Mouse (Mus musculus) monocyte, adult 2 months (primary cell): ENCODE data around the gene 9530077C05Rik.
"Not testable (repeated sequence)": the region's sequence is repeated elsewhere in the genome, so short reads cannot be mapped to it uniquely, and the experiment has no call there.

Experiments
- DNase-seq, 2 experiments: peaks; one replicate each; pipeline ENCODE4 v3.0.0; 2022; ENCODE audit warnings: low spot score in 2 of 2, low read depth in 1 of 2

Gene 9530077C05Rik

DNA sequence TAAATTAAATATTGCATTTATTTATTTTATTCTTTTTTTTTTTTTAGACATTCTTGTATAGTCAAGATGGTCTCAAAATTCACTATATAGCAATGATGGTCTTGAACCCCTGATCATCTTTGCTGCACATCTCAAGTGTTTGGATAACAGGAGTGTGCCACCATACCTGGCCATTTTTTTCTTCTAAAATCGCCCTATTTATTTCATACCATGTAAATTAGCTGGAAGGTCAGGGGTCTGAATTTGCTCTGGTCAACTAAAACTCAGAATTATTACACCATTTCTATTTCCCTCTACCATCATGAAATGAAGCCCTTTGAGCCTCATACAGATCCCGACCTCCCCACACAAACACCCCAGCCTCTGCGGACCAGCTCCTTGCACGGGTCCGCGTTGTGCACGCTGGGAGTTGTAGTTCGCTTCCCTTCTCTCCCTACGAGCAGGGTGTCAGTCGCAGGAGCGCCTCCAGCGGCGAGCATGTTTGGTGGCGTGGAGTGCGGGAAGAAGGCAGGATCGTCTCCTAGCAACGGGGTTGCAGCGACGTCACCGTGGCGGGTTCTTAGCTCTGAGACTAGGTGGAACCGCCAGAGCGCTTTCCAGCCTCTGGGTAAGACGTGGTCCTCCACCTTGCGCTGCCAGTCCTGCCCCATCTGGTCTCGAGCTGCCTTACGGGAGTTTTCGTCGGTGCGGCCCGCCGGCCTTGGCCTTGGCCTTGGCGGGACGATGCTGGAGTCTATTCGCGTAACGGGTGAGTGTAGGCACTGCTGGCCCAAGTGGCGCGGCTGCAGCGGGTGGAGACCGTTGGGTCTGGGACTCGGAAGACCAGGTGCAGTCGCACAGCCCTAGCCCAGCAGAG, at the start of gene 9530077C05Rik:
Gene 9530077C05Rik, plus strand, starts transcription at position 512 of the 856 bp plus-strand sequence.
- DNase-seq: peak; percentile 86 to 89

DNA sequence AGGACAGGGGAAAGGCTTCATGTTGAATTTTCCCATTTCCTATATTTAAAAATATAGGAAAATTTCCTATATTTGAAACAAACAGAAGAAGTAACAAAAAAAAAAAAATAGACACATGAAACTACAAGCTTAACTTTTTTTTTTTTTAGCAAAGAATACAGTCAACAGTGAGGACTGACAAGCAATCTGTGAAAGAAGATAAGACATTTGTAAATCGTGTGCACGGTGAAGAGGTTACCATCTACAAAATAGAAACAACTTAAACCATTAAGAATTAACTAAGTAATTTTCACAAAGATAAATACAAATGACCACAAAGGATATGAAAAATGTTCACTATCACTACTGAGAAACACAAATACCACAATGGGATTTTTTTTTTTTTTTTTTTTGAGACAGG, 45.1 kb upstream of the 9530077C05Rik start:
- no peak for DNase-seq

DNA sequence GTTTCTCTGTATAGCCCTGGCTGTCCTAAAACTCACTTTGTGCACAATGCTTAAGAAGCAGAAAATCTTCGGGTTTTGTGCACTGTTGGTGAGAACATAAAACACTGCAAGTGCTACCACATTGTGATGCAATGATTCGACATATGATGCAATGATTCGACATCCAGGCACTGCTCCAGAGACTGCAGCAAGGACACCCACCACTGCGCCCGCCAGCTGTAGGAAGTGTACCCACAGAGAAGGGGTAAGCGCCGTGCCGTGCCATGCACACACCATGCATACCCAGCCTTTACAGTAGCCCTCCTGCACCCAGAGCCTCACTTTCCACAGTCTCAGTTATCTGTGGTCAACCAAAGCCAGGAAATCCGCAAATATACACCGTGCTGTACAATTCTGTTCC, 44.7 kb upstream of the 9530077C05Rik start:
- DNase-seq: no peak

DNA sequence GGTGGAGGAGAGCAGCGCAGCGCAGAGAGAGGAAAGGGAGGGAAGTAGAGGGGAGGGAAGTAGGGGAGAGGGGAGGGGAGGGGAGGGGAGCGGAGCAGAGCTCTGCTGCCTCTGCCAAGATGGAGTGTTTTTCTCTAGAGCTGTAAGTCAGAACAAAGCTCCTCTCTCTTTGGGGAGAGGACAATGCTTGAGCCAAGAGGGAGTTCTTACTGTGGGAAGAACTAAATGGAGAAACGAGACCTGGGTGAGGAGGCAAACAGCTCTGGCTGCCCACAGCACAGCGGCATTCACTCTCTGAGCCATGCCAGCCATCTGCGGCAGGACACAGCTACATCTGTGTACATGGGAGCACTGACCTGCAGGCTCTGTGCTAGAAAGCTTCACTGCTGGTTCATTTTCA, 43.3 kb upstream of the 9530077C05Rik start:
- no peak for DNase-seq

DNA sequence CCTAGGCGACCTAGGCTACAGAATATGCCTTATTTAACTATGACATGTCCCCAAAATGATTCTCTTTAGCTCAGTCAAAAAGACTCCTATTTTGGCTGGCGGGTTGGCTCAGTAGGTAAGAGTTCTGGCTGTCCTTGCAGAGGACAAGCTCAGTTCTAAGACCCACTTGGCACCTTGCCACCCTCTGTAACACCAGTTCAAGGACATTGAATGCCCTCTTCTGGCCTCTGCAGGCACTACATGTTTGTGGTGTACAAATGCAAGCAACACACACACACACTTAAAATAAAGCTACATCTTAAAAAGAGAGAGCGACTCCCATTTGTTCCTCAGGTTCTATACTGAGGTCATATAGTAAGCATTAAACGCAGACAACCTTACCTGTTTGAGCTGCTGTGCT, 38.6 kb upstream of the 9530077C05Rik start:
- no peak for DNase-seq

DNA sequence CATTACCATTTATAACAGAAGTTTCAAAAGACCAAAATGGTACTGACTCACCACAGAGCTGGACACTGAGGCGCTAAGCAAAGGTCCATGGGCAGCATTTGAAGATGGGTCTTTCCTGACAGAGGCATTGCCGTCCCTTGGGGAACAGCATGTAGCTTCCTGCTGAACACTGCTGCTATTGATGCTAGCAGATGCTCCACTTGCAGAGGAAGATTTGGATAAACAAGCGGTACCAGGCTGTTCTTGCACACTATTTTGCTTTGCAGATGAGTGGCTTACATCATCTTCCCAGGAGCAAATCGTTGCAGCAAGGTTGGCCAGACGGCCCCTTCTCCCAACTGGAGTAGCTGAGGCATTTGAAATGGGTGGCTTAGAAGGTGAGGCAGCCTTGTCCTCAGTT, 35.2 kb upstream of the 9530077C05Rik start:
- DNase-seq: no peak

DNA sequence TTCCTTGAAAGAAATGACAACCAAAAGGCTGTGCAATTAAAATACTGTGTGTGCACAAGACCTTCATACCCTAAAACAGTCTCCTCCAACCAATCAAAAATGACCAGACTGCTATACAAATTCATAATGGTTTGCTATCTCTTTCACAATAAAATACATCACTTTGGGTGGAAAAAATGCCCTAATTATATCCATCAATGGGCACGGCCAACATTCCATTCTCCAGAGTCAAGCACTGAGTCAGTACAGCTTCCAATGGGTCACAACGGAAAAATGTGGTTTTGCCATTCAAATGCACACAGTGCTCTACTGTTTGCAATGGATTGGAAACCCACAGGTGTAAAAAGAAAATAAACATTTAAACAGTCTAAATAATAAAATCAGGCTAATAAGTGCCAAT, 25.4 kb upstream of the 9530077C05Rik start:
- no peak for DNase-seq

DNA sequence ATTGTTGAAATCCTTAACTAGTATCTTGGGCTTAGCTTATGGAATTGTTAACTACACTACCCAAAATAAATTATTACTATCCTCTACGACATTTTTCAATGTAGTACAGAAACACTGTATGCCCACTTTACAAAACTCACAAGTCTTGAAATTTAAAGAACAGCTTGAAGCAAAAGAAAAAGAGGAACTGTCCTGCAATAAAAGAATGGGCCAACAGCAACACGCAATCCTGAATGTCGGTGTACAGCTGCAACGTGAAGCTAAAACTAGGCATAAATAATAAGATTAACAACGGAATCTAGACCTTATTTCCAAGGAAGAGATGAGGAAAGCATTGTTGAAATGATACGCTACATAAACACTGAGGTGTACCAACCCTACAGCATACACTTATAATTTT, 23.4 kb upstream of the 9530077C05Rik start:
- no peak for DNase-seq

DNA sequence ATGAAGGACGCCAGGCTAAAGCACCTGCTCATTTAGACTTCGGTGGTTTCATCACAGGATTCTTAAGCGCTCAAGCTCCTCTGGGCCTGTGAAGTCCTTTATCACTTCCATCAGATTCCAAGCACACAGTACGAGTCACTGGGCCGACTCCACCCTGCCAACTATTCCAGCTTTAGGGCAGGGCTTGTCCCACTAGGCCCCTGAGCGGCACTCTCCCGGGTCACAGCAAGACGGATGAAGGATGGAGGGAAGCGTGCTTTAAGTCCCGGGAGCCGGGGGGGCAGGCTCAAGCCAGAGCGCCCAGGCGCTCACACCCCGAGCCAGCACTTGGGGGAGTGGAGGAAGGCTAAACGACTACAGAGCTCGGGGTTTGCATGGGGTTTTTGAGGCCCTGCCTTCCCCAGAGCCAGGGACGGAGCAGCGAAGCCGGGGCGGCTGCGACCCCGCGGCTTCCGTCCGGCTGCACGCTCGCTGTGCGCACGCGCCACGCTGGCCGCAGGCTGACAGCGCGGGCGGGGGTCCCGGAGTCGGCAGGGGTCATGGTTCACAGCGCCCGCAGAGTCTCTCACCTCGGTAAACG, 22.8 kb upstream of the 9530077C05Rik start:
- DNase-seq: no peak

DNA sequence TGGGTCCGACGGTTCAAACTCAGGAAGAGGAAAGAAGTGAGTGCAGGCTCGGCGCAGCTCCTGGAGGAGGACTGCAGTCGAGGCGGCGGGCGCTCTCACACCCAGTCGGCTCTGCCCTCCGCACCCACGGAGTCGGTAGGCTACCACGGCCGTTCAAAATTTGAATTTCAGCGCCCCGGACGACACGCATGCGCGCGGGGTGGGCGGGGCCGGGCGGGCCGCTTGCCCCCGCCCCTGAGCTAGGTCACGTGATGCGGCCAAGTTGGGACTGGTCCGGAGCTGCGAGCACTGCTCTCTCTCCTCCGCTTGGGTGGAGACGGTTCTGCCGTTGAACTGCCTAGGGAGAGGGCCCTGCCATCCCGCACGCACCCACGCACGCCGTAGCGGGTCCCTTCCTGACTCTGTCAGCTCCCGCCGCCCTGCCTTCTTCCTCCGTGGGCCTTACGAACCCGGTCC, 22.3 kb upstream of the 9530077C05Rik start, which contains the start of gene Anln:
Gene Anln, minus strand, starts transcription at position 168 of the 456 bp plus-strand sequence.
- DNase-seq: peak; percentile 71 to 82

DNA sequence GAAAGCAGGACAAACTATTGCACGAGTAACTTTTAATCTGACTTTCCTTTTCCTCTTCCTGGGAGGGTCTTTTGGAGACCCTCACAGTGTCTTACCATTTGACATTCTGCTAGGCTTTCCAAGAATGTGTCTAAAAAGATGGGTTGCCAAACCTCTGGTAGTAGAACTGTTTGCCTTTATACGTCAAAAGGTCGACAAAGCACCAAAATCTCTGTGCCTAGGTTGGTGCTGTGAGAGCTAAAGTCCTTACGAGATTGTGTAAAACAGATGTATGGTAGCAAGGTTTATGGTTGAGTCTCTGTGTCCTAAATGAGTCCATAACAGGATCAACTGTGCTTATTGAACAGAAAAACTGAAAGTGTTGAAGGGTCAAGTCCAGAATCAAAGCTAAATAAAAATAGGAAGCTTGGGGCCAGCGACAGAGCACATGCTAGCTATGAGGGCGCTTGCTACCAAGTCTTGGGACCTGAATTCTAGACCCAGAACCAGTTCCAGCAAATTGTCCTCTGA, 21.5 kb upstream of the 9530077C05Rik start:
- DNase-seq: no peak

DNA sequence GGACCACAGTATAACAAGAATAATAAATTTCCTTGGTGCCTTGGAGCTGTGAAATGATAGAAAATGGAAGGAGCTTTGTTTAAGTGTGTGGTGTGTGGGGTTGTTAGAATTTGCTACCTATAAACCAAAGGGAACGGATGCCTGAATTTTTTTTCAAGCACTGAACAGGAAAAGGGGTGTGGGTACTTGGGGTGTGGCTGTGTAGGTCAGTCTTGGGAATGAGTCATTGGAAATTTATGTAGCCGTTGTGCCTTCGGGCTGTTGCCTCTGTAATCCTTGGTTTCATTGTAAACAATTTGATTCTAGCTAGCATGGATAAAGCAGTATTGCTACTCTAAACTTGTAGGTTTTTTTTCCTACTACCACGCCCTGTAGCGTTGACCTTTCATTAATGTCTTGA, 20.9 kb upstream of the 9530077C05Rik start:
- no peak for DNase-seq

DNA sequence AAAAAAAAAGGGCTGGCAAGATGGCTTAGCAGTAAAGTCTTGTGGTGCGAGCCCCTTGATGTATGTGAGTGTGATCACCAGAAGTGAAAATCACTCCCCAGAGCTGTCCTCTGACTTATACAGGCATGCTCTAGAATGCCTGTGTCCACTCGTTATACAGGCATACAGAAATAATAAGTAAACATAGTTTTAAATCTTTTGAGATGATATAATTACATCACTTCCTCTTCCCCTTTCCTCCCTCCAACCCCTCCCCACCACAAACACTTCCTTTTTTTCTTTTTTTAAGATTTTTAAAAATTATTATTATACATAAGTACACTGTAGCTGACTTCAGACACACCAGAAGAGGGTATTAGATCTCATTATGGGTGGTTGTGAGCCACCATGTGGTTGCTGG, 16.6 kb upstream of the 9530077C05Rik start:
- DNase-seq: no peak

DNA sequence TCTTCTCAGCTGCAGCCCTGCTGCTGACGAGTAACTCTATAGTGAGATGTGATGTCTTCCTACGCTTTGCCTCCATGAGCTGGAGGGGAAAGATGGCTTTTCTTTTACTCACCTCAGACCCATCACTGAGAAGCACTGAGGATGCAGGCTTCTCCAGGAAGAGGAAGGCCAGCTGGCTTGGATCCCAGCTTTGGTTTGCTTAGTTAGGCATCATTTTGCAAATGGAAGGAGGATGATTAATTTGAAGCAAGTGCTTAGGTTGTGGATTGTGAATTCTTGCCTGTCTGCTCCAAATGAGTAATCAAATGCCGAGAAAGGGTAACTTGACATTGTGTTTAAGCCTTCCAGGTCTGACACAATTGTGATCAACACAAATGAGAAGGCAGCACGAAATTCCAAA, 12.3 kb upstream of the 9530077C05Rik start:
- DNase-seq: no peak

DNA sequence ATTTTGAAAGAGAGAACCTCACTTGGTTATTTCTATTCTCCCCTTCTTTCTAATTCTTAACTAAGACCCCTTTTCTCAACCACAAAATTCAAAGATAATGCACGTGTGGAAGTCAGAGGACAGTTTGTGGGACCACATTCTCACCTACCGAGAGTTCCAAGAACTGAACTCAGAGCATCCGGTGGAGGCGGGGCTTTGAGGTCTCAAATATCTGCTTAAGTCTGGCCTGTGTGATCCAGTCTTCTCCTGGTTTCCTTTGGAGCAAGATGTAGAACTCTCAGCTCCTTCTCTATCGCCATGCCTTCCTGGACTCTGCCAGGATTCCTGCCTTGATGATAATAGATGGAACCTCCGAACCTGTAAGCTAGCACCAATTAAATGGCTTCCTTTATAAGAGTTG, 9.3 kb upstream of the 9530077C05Rik start:
- no peak for DNase-seq

DNA sequence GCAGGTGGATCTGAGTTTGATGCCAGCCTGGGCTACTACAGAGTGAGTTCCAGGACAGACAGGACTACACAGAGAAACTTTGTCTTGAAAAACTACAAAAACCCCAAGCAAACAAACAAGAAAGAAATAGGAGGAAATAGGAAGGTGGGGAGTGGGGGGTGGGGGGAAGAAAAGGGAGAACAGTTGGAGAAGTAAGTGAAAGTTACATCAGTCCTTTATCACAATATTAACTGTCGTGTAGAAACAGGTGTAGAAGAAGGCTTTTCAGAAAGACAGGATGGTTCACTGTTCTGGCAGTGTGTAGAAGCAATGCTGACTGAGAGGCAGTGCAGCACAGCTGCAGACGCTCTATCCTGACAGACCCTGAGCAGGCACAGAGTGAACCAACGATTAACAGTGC, 8.3 kb upstream of the 9530077C05Rik start:
- DNase-seq: no peak

DNA sequence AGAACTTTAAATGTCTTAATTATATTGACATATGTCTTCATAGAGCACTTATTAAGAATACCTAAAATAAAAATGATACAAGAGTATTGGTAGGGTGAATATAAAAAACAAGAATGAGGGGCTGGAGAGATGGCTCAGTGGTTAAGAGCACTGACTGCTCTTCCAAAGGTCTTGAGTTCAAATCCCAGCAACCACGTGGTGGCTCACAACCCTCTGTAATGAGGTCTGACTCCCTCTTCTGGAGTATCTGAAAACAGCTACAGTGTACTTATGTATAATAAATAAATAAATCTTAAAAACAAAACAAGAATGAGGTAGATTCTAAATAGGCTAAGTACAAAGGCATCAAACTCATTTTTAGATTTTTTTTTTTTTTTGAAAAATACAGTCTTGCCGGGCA, 7.8 kb upstream of the 9530077C05Rik start:
- DNase-seq: not testable (repeated sequence)

DNA sequence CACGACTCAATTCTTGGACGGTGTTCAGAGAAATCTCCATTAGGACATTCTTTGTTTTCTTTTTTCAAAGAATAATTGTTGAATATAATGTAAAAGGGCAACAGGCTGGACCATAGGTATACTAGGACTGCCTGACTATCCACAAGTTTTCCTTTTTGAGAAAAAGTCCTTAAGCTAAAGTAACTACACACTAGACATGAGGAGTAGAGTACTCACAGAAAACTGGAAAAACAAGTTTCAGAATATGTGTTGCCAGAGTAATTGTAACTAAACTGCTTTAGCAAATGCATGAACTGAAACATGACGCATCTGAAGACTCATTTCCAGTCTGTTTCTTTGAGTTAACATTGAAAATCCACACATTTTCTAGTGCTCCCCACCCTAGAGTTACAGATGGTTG, 5.9 kb upstream of the 9530077C05Rik start:
- no peak for DNase-seq

DNA sequence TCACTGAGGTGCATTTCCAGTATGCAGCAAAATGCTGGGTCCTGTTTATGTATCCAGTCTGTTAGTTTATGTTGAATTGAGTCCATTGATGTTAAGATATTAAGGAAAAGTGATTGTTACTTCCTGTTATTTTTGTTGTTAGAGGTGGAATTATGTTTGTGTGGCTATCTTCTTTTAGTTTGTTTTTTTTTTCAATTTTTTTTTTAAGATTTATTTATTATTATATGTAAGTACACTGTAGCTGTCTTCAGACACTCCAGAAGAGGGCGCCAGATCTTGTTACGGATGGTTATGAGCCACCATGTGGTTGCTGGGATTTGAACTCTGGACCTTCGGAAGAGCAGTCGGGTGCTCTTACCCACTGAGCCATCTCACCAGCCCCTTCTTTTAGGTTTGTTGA, 3.7 kb upstream of the 9530077C05Rik start:
- DNase-seq: not testable (repeated sequence)

DNA sequence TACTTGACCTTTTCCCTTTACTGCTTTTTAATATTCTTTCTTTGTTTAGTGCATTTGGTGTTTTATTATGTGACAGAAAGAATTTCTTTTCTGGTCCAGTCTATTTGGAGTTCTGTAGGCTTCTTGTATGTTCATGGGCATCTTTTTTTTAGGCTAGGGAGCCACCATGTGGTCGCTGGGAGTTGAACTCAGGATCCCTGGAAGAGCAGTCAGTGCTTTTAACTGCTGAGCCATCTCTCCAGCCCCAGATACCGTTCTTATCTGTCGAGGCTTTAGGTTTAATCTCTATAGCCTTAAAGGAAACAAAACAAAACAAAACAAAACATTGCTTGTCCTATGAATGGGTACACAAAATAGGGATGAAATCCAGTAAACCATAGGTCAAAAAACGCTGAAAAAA, 3.0 kb upstream of the 9530077C05Rik start:
- not testable (repeated sequence) for DNase-seq

DNA sequence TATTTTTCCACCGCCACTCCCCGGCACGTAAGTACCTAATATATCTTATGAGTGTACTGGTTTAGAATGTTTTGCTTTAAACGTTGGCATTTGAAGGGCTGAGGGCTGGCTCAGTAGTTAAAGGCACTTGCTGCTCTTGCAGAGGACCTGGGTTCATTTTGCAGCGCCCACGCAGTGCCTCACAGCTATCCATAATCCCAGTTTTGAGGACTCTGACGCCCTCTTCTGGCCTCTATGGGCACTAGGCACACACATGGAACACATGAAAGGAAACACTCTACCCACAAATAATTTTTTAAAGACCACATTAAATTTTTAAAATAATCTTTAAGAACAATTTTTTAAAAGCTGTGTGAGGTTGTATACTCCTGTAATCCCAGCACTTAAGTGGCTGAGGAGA, 1.8 kb upstream of the 9530077C05Rik start:
- no peak for DNase-seq

DNA sequence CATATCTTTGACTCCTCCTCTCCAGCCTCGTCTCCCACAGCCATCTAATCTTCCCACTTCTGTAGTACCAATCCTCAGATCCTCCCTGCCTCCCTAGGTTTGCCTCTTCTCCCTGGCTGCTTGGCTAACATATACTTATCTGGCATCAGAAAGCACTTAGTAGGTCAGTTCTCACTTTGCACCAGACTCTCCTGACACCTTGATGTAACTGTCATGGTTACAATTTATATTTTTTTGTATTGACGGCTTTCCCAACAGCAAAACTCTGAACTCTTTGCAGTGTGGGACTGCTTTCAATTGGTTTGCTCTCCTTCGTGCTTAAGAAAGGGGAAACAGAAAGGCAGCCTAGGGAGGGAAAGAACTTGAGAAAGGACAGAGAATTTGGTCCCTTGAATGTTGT, 4.9 kb downstream of the 9530077C05Rik start:
- no peak for DNase-seq
